Mouse (Mus musculus) embryonic facial prominence, embryonic 14.5 days (tissue): Measurements from ENCODE around the gene Cys1. TPM values are rescaled to one million over a fixed set of nuclear protein-coding genes. Genes with fewer than 3 reads are reported as not detected.
A peak's percentile ranks its signal among the peaks of the same experiment; 100 is the strongest.

ENCODE experiments used
- ATAC-seq: fragments of 200-750 bp; cut with Nextera tagmentation; 2 replicates; pipeline ENCODE4 v1.8.0; 2017; ENCODE audit warnings: low read depth, moderate number of reproducible peaks, moderate TSS enrichment
- DNase-seq: peaks from one replicate; pipeline ENCODE4 v3.0.0-alpha.2; 2015; ENCODE audit warnings: low spot score
- H3K27ac ChIP-seq: fragments of 300-500 bp; sonication (generic); replicated peaks from 2 replicates; pipeline ENCODE4 v1.5.1; 2014; ENCODE audit warnings: low read depth, mild to moderate bottlenecking, low read length, moderate library complexity
- H3K27me3 ChIP-seq: fragments of 300-500 bp; sonication (generic); replicated peaks from 2 replicates; pipeline ENCODE4 v1.6.1; 2014; ENCODE audit warnings: low read length; ENCODE audit not compliant: control insufficient read depth, insufficient read depth
- H3K36me3 ChIP-seq: fragments of 300-500 bp; sonication (generic); 2 replicates; pipeline ENCODE4 v1.6.1; 2014; ENCODE audit warnings: low read length, mixed read lengths; ENCODE audit not compliant: control insufficient read depth, insufficient read depth
- H3K4me1 ChIP-seq: fragments of 300-500 bp; sonication (generic); 2 replicates; pipeline ENCODE4 v1.6.1; 2014; ENCODE audit warnings: antibody characterized with exemption, low read length; ENCODE audit not compliant: control insufficient read depth, insufficient read depth
- H3K4me2 ChIP-seq: fragments of 300-500 bp; sonication (generic); 2 replicates; pipeline ENCODE4 v1.6.1; 2014; ENCODE audit warnings: low read depth, mild to moderate bottlenecking, low read length, moderate library complexity, mixed read lengths
- H3K4me3 ChIP-seq: fragments of 300-500 bp; sonication (generic); 2 replicates; pipeline ENCODE4 v1.5.1; 2014; ENCODE audit warnings: low read depth, mild to moderate bottlenecking, low read length
- H3K9ac ChIP-seq: fragments of 300-500 bp; sonication (generic); 2 replicates; pipeline ENCODE4 v1.6.1; 2014; ENCODE audit warnings: low read depth, mild to moderate bottlenecking, low read length, moderate library complexity, mixed read lengths
- H3K9me3 ChIP-seq: fragments of 300-500 bp; sonication (generic); 2 replicates; pipeline ENCODE4 v1.6.1; 2016; ENCODE audit warnings: low read length; ENCODE audit not compliant: control insufficient read depth
- WGBS: fragments of 180-500 bp; shearing (Covaris S2); extraction: QIAGEN DNeasy Blood & Tissue Kit; methylation state at CpG from one replicate; pipeline ENCODE4 v1.1.7; 2014; 5-methylcytosine and 5-hydroxymethylcytosine counted together
- polyA plus RNA-seq: library from polyadenylated mRNA; unstranded; fragments of >200 nt; fragmentation: Nextera tagmentation; extraction: Ambion mirVana; gene quantifications from 2 replicates; pipeline ENCODE4 v1.2.1, GENCODE M21; 2014

The Cys1 gene
- polyA plus RNA-seq = 6.1 and 7.1 TPM in 2 replicates

GRCm38 (mm10) chr12:24681286-24682023 lies at the start of gene Cys1:
Cys1 (minus strand) TSS chr12:24681813.
- 4% methylated on average over 20 of the region's 20 CpGs for WGBS
- H3K36me3 ChIP-seq = no peaks in the 10 kb centered on the region
- peak within 1 kb of the TSS; percentile 71 for H3K27ac ChIP-seq
- no peaks in the 10 kb centered on the region for H3K9me3 ChIP-seq
- no peak for DNase-seq
- H3K4me3 ChIP-seq = peak within 1 kb of the TSS; percentile 64
- peaks cover 21% of the 10 kb centered on the region for H3K4me1 ChIP-seq
- peak within 1 kb of the TSS; percentile 93 for H3K4me2 ChIP-seq
- peaks cover 11% of the 10 kb centered on the region for H3K27me3 ChIP-seq
- ATAC-seq = no peak
- peak within 1 kb of the TSS; percentile 80 for H3K9ac ChIP-seq

GRCm38 (mm10) chr12:24724369-24724768 lies 42.8 kb upstream of the Cys1 start:
- Histone ChIP-seq H3K4me3 (no peak overlapping the region), H3K9me3 (peaks cover 10% of the 10 kb centered on the region), H3K4me1 (peaks cover 10% of the 10 kb centered on the region), H3K27me3 (no peaks in the 10 kb centered on the region), H3K4me2 (peak overlapping the region; percentile 27), H3K9ac (peak overlapping the region; percentile 8; the same call in 1 of the 2 replicates), H3K27ac (peak overlapping the region; percentile 72), H3K36me3 (no peaks in the 10 kb centered on the region)
- peak; percentile 84 for DNase-seq
- 9% methylated on average over 2 of the region's 2 CpGs for WGBS
- ATAC-seq = peak; percentile 91

- ATAC-seq (peak; percentile 30), DNase-seq (no peak)
- Histone ChIP-seq H3K27ac (peak overlapping the region; percentile 72), H3K4me1 (peaks cover 10% of the 10 kb centered on the region), H3K36me3 (no peaks in the 10 kb centered on the region), H3K4me3 (no peak overlapping the region), H3K27me3 (no peaks in the 10 kb centered on the region), H3K9me3 (peaks cover 5% of the 10 kb centered on the region; the same call in 1 of the 2 replicates), H3K4me2 (no peak overlapping the region), H3K9ac (no peak overlapping the region; the same call in 1 of the 2 replicates)
- 66% methylated on average over 4 of the region's 4 CpGs for WGBS
These were observed 42.2 kb upstream of the Cys1 start for GRCm38 (mm10) chr12:24723859-24724258.

- ATAC-seq (peak; percentile 41; the same call in 1 of the 2 replicates), DNase-seq (peak; percentile 53)
- no peak overlapping the region for H3K9ac ChIP-seq
- peaks cover 4% of the 10 kb centered on the region; the same call in 1 of the 2 replicates for H3K9me3 ChIP-seq
- peaks cover 10% of the 10 kb centered on the region for H3K4me1 ChIP-seq
- H3K4me2 ChIP-seq = no peak overlapping the region
- no peaks in the 10 kb centered on the region for H3K27me3 ChIP-seq
- 22% methylated on average over 2 of the region's 2 CpGs for WGBS
- peak overlapping the region; percentile 72 for H3K27ac ChIP-seq
- H3K36me3 ChIP-seq = no peaks in the 10 kb centered on the region
- no peak overlapping the region for H3K4me3 ChIP-seq
These were observed 41.8 kb upstream of the Cys1 start for GRCm38 (mm10) chr12:24723434-24723833.

- DNase-seq = no peak
- Histone ChIP-seq H3K9ac (no peak overlapping the region), H3K4me2 (no peak overlapping the region), H3K27me3 (no peaks in the 10 kb centered on the region), H3K4me3 (no peak overlapping the region), H3K36me3 (peaks cover 17% of the 10 kb centered on the region), H3K4me1 (no peaks in the 10 kb centered on the region), H3K27ac (no peak overlapping the region), H3K9me3 (no peaks in the 10 kb centered on the region)
- peak; percentile 72 for ATAC-seq
- WGBS = 55% methylated on average over 4 of the region's 4 CpGs
These were observed 35.2 kb upstream of the Cys1 start for GRCm38 (mm10) chr12:24716721-24717301.

- peaks cover 3% of the 10 kb centered on the region; the same call in 1 of the 2 replicates for H3K4me1 ChIP-seq
- no peaks in the 10 kb centered on the region for H3K9me3 ChIP-seq
- no peak overlapping the region for H3K27ac ChIP-seq
- H3K4me3 ChIP-seq = no peak overlapping the region
- peaks cover 29% of the 10 kb centered on the region for H3K36me3 ChIP-seq
- H3K9ac ChIP-seq = no peak overlapping the region
- no peak for ATAC-seq
- DNase-seq = no peak
- 78% methylated on average over 2 of the region's 2 CpGs for WGBS
- H3K4me2 ChIP-seq = no peak overlapping the region
- no peaks in the 10 kb centered on the region for H3K27me3 ChIP-seq
These were observed 33.8 kb upstream of the Cys1 start for GRCm38 (mm10) chr12:24715268-24715896.

- no peak for ATAC-seq
- Histone ChIP-seq H3K27me3 (no peaks in the 10 kb centered on the region), H3K4me3 (no peak overlapping the region), H3K27ac (no peak overlapping the region), H3K36me3 (peaks cover 30% of the 10 kb centered on the region), H3K9me3 (no peaks in the 10 kb centered on the region), H3K9ac (no peak overlapping the region), H3K4me2 (no peak overlapping the region), H3K4me1 (peaks cover 4% of the 10 kb centered on the region; the same call in 1 of the 2 replicates)
- no peak for DNase-seq
- WGBS = 73% methylated on average over 5 of the region's 5 CpGs
These were observed 33.1 kb upstream of the Cys1 start for GRCm38 (mm10) chr12:24714579-24715255.

- no peak overlapping the region for H3K4me3 ChIP-seq
- no peaks in the 10 kb centered on the region for H3K27me3 ChIP-seq
- DNase-seq (no peak), ATAC-seq (no peak)
- WGBS = 78% methylated on average over 8 of the region's 8 CpGs
- H3K36me3 ChIP-seq = peaks cover 30% of the 10 kb centered on the region
- no peak overlapping the region for H3K4me2 ChIP-seq
- no peak overlapping the region for H3K27ac ChIP-seq
- H3K4me1 ChIP-seq = peaks cover 4% of the 10 kb centered on the region; the same call in 1 of the 2 replicates
- no peaks in the 10 kb centered on the region for H3K9me3 ChIP-seq
- H3K9ac ChIP-seq = no peak overlapping the region
These were observed 30.8 kb upstream of the Cys1 start for GRCm38 (mm10) chr12:24712396-24712795.
